Mouse (Mus musculus): ENCODE results near the gene Myrf.

Gene Myrf

GRCm38 (mm10) chr19:10248128-10248527 is 7.6 kb upstream of the Myrf start:
- CTCF ChIA-PET: no interaction called here

- CTCF ChIA-PET: no interaction called here
Measured at GRCm38 (mm10) chr19:10247165-10247564, 6.6 kb upstream of the Myrf start.

DNA sequence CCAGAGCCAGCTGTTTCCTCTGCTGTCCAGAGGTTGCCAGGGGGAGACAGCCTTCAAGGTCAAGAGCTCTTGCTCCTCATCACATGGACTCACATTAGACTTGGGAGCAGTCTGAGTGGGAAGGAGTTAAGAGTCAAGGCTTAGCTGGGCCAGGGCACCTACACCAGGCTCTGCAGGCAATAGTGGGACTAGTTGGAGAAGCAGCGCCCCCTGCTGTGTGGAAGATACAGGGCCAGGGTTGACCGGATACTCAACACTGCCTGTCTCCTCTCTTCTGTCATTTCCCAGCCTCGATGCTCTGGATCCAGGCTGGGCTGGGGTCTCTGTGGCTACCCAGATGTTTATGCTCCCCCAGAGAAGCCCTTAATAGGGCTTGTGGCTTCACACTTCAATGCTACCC is 3.6 kb upstream of the Myrf start:
- CTCF ChIA-PET: interaction anchor here (1.0 kb wide), 1 partner anchor 244 kb away, joined by 3 read pairs; no protein-coding TSS in a partner anchor

DNA sequence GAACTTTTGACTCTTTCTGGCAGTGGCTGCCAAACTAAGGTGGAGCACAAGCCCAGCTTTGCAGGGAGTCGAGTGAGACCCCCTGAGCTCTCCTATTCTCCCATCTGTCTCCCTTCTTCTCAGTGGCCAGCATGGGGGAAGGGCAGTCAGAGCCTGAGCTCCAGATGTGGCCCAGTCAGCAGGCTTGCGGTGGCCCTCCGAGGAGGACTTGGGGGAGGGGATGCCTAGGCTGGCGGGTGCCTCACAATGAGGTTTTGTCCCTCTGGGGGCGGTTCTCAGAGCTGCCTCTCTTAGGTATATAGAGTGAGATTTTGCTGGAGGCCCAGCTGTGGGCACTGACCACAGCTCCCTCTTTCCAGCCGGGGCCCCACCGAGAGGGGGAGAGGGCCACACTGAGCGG is 2.4 kb upstream of the Myrf start:
- CTCF ChIA-PET: interaction anchor here (0.7 to 1.0 kb wide), 2 partner anchors 17 to 243 kb away, joined by 3 to 5 read pairs; no protein-coding TSS in a partner anchor

GRCm38 (mm10) chr19:10239975-10240653 is 434 bp downstream of the Myrf start:
- CTCF ChIA-PET: no interaction called here

DNA sequence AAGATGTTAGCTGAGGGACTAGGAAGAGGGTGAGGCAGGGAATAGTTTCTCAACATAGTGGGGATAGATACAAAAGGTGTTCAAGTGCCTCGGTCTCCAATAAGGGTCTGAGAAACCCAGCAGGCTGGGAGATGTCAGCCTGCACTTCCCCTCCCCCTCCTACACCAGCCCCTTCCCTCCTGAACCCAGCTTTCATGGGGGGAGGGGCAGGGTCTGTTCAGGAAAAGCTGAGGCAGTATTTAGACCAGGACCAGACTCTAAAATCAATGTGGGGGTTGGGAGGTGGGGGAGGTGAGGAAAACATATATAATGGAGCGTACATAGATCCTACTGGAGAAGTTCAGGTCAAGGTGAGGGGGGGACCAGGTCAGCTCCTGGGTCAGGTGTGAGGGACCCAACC is 1.1 kb downstream of the Myrf start:
- CTCF ChIA-PET: no interaction called here

- CTCF ChIA-PET: no interaction called here
Measured at GRCm38 (mm10) chr19:10238477-10238876, 2.1 kb downstream of the Myrf start.

GRCm38 (mm10) chr19:10235784-10236565 is 4.6 kb downstream of the Myrf start:
- CTCF ChIA-PET: no interaction called here

DNA sequence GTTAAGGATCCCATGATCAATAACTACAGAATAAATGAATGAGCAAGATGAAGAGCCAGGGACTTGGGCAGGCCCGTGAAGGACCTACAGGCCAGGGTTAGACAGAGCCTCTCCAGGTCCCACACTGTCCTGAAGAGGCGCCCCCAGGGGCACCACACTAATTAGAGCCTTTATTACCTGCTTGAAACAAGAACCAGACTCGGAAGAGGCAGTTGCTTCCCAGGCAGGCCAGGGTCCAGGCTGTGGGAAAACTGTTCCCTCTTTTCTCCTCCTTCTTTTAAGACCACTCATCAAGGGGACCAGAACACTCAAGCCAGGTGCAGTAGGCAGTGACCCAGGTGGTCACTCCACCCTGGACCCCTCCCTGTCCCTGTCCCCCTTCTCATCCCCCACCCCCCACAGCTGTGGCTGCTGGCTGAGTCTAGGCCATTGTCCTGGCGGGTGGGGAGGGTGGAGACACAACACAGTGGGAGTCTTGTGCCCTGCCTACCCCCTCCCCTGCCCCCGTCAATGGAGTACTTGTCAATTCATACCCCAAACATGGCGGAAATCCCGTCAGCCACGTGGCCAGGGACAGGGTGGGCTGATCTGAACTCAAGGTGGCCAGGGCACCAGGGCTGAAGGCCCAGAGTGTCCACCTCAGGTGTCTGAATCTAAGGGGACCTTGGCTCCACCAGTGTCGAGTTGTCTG is 8.1 kb downstream of the Myrf start:
- CTCF ChIA-PET: no interaction called here

- CTCF ChIA-PET: no interaction called here
Measured at GRCm38 (mm10) chr19:10231871-10232270, 8.7 kb downstream of the Myrf start.

DNA sequence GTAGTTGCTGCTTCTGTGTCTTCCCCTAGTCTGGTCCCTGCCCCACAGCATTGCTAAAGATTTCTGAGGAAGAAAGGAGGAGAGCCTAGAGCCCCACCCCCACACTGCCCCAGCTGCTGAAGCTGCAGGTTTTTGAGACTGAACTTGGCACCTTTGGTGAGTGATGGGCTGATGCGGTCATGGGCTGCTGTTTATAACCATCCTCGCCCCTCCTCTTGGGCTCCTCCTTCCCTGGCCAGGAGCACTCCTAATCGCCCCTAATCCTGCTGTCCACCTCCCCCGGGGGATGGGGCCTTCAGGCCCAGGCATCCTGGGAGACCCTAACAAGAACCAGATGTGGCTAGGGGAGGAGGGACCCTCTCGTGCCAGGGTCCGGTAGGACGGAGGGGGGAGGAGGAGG is 9.5 kb downstream of the Myrf start:
- CTCF ChIA-PET: no interaction called here

- CTCF ChIA-PET: no interaction called here
Measured at GRCm38 (mm10) chr19:10225767-10226166, 14.8 kb downstream of the Myrf start.

- CTCF ChIA-PET: no interaction called here
Measured at GRCm38 (mm10) chr19:10224637-10225453, 15.7 kb downstream of the Myrf start.

- CTCF ChIA-PET: no interaction called here
Measured at GRCm38 (mm10) chr19:10223561-10223960, 17.0 kb downstream of the Myrf start.

GRCm38 (mm10) chr19:10222656-10223055 is 17.9 kb downstream of the Myrf start:
- CTCF ChIA-PET: no interaction called here

GRCm38 (mm10) chr19:10221585-10221984 is 19.0 kb downstream of the Myrf start:
- CTCF ChIA-PET: no interaction called here

GRCm38 (mm10) chr19:10219593-10219992 is 21.0 kb downstream of the Myrf start:
- CTCF ChIA-PET: no interaction called here

DNA sequence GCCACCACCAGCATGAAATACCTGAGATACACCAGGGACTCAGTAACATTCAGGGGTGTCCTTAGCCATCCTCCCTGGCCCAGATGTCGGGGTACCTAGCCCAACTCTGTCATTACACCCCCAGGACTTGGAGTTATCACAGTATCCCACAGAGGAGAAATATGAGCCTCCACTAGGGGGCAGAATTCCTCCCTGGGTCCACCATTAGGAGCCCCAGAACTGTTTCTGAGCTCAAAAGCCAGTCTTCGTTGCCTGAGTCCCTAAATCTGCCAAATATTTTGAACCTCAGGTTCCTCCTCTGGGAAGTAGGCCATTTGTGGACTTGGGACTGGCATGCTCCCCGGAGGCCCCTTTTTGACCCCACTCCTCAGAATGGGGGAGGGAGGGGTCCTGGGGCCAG is 21.4 kb downstream of the Myrf start:
- CTCF ChIA-PET: interaction anchor here (0.7 kb wide), 1 partner anchor 65 kb away, joined by 3 read pairs; no protein-coding TSS in a partner anchor

DNA sequence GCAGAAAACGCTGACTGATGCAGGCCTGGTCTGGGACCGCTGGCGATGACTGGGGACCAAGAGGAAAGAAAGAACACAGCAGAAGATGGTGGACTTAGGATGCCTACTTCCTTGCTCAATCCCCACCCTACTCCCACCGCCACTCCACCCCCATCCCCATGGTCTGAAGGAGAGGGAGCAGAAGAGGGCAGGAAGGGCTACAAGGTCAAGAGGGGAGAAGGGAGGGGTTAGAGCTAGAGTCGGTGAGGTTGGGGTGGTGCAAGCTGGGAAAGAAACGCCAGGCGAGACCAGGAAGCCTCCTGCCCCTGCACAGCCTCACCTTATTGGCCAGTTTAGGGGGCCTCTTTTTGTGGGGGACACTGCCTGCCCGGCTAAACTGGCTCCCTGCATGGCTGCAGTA is 24.4 kb downstream of the Myrf start:
- CTCF ChIA-PET: no interaction called here

- CTCF ChIA-PET: no interaction called here
Measured at GRCm38 (mm10) chr19:10213796-10214471, 26.6 kb downstream of the Myrf start.

- CTCF ChIA-PET: interaction anchor here (0.6 kb wide), 1 partner anchor 227 kb away, joined by 3 read pairs; no protein-coding TSS in a partner anchor
Measured at GRCm38 (mm10) chr19:10210885-10211284, 29.7 kb downstream of the Myrf start.

Measured in spleen, embryonic (tissue).